Mouse (Mus musculus): Measurements from ENCODE around the gene Tmem88b.

- TF ChIP-seq CTCF (IDR thresholded peaks at IDR 0.05; ENCODE audit: low read depth, low read length) (no peak), POLR2A (IDR thresholded peaks at IDR 0.05; ENCODE audit: extremely low read depth, insufficient read depth, low read length) (no peak)
Measured at GRCm38 (mm10) chr4:155757011-155757410, 28.7 kb downstream of the Tmem88b start.

Data from liver, adult 2 months (tissue).